Mouse (Mus musculus): ENCODE data around the gene Intu.

GRCm38 (mm10) chr3:40716056-40716455 is 185.0 kb downstream of the Intu start:
- TF ChIP-seq CTCF (IDR thresholded peaks at IDR 0.05; ENCODE audit: borderline replicate concordance, insufficient read depth, low read length) (no peak), POLR2A (IDR thresholded peaks at IDR 0.05; ENCODE audit: low read depth, low read length) (no peak)

Data from embryonic fibroblast, embryonic 13.5 days (primary cell).